Mouse (Mus musculus) neural tube, embryonic 14.5 days (tissue): Measurements from ENCODE around the gene Ank3. TPM values are rescaled to one million over a fixed set of nuclear protein-coding genes. Genes with fewer than 3 reads are reported as not detected.

Experiments
- ATAC-seq: fragments of 200-750 bp; cut with Nextera tagmentation; 2 replicates; pipeline ENCODE4 v1.8.0; 2017; ENCODE audit warnings: low read depth, mild to moderate bottlenecking, moderate TSS enrichment, moderate library complexity
- H3K27ac ChIP-seq: fragments of 300-500 bp; sonication (generic); 2 replicates; pipeline ENCODE4 v1.5.1; 2014; ENCODE audit warnings: low read depth, mild to moderate bottlenecking, control low read depth, low read length, moderate library complexity, mixed read lengths
- H3K27me3 ChIP-seq: fragments of 300-500 bp; sonication (generic); 2 replicates; pipeline ENCODE4 v1.6.1; 2014; ENCODE audit warnings: low read length; ENCODE audit not compliant: control insufficient read depth, insufficient read depth
- H3K36me3 ChIP-seq: fragments of 300-500 bp; sonication (generic); 2 replicates; pipeline ENCODE4 v1.6.1; 2014; ENCODE audit warnings: low read length, mixed read lengths; ENCODE audit not compliant: control insufficient read depth, insufficient read depth
- H3K4me1 ChIP-seq: fragments of 300-500 bp; sonication (generic); 2 replicates; pipeline ENCODE4 v1.6.1; 2014; ENCODE audit warnings: low read length; ENCODE audit not compliant: control insufficient read depth, insufficient read depth
- H3K4me2 ChIP-seq: fragments of 300-500 bp; sonication (generic); 2 replicates; pipeline ENCODE4 v1.6.1; 2014; ENCODE audit warnings: mild to moderate bottlenecking, low read depth, low read length, control low read depth
- H3K4me3 ChIP-seq: fragments of 300-500 bp; sonication (generic); 2 replicates; pipeline ENCODE4 v1.5.1; 2014; ENCODE audit warnings: low read depth, low read length, control low read depth, mixed read lengths
- H3K9ac ChIP-seq: fragments of 300-500 bp; sonication (generic); replicated peaks from 2 replicates; pipeline ENCODE4 v1.6.1; 2014; ENCODE audit warnings: low read depth, mild to moderate bottlenecking, control low read depth, low read length, mixed read lengths
- H3K9me3 ChIP-seq: fragments of 300-500 bp; sonication (generic); 2 replicates; pipeline ENCODE4 v1.6.1; 2016; ENCODE audit warnings: low read length; ENCODE audit not compliant: control insufficient read depth
- WGBS: fragments of 180-500 bp; shearing (Covaris S2); extraction: QIAGEN DNeasy Blood & Tissue Kit; methylation state at CpG from one replicate; pipeline ENCODE4 v1.1.7; 2014; 5-methylcytosine and 5-hydroxymethylcytosine counted together
- polyA plus RNA-seq: library from polyadenylated mRNA; unstranded; fragments of >200 nt; fragmentation: Nextera tagmentation; extraction: Ambion mirVana; gene quantifications from 2 replicates; pipeline ENCODE4 v1.2.1, GENCODE M21; 2014

The Ank3 gene
- polyA plus RNA-seq, 1 experiment from 2014 or later = 198 TPM

GRCm38 (mm10) chr10:69917711-69918110 lies 519.1 kb downstream of the Ank3 start:
- whole genome bisulfite sequencing = 92% methylated on average over 5 of the region's 5 CpGs
- Histone ChIP-seq H3K4me1 (no peaks in the 10 kb centered on the region), H3K36me3 (peaks cover 17% of the 10 kb centered on the region; the same call in 1 of the 2 replicates), H3K27me3 (no peaks in the 10 kb centered on the region), H3K4me3 (no peak overlapping the region), H3K27ac (no peak overlapping the region), H3K4me2 (no peak overlapping the region), H3K9ac (no peak overlapping the region), H3K9me3 (no peaks in the 10 kb centered on the region)
- no peak for ATAC-seq

GRCm38 (mm10) chr10:69918461-69919151 lies 520.0 kb downstream of the Ank3 start:
- Histone ChIP-seq H3K36me3 (peaks cover 13% of the 10 kb centered on the region; the same call in 1 of the 2 replicates), H3K4me3 (no peak overlapping the region), H3K27me3 (no peaks in the 10 kb centered on the region), H3K27ac (no peak overlapping the region), H3K9me3 (no peaks in the 10 kb centered on the region), H3K9ac (no peak overlapping the region), H3K4me1 (no peaks in the 10 kb centered on the region), H3K4me2 (no peak overlapping the region)
- ATAC-seq = no peak
- WGBS = 94% methylated on average over 6 of the region's 6 CpGs

DNA sequence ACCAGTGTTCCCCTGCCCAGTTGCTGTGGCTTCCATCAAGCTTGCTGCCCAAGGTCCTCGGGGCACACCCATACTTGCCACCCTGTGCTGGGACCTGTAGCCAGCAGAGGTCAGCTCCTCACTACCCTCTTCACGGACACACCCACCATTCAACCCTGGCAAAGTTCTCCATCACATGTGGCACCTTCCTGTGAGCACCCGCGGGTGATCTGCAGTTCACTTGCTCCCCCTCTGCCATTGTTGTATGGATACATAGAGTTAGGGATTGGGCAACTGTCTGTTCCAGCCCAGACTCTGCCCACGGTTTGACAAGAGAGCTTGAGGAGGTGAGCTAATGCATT lies 520.5 kb downstream of the Ank3 start:
- no peak overlapping the region for H3K9ac ChIP-seq
- no peak overlapping the region for H3K4me2 ChIP-seq
- no peaks in the 10 kb centered on the region for H3K4me1 ChIP-seq
- no peaks in the 10 kb centered on the region for H3K9me3 ChIP-seq
- ATAC-seq = no peak
- WGBS = 89% methylated on average over 5 of the region's 5 CpGs
- no peaks in the 10 kb centered on the region for H3K27me3 ChIP-seq
- peaks cover 13% of the 10 kb centered on the region; the same call in 1 of the 2 replicates for H3K36me3 ChIP-seq
- H3K4me3 ChIP-seq = no peak overlapping the region
- no peak overlapping the region for H3K27ac ChIP-seq

GRCm38 (mm10) chr10:69919746-69920145 lies 521.2 kb downstream of the Ank3 start:
- Histone ChIP-seq H3K9ac (no peak overlapping the region), H3K27ac (no peak overlapping the region), H3K9me3 (no peaks in the 10 kb centered on the region), H3K27me3 (no peaks in the 10 kb centered on the region), H3K4me3 (no peak overlapping the region), H3K4me2 (no peak overlapping the region), H3K4me1 (peaks cover 3% of the 10 kb centered on the region; the same call in 1 of the 2 replicates), H3K36me3 (peaks cover 13% of the 10 kb centered on the region; the same call in 1 of the 2 replicates)
- WGBS = 84% methylated on average over 7 of the region's 7 CpGs
- ATAC-seq = no peak

GRCm38 (mm10) chr10:69922076-69922475 lies 523.5 kb downstream of the Ank3 start:
- H3K4me1 ChIP-seq = peaks cover 5% of the 10 kb centered on the region
- H3K4me2 ChIP-seq = no peak overlapping the region
- H3K9ac ChIP-seq = no peak overlapping the region
- H3K9me3 ChIP-seq = no peaks in the 10 kb centered on the region
- 97% methylated on average over 5 of the region's 5 CpGs for WGBS
- H3K27me3 ChIP-seq = no peaks in the 10 kb centered on the region
- no peak overlapping the region for H3K4me3 ChIP-seq
- ATAC-seq = no peak
- H3K36me3 ChIP-seq = peaks cover 13% of the 10 kb centered on the region; the same call in 1 of the 2 replicates
- H3K27ac ChIP-seq = no peak overlapping the region

- no peak overlapping the region for H3K4me3 ChIP-seq
- no peaks in the 10 kb centered on the region for H3K27me3 ChIP-seq
- no peak overlapping the region for H3K27ac ChIP-seq
- H3K4me2 ChIP-seq = no peak overlapping the region
- H3K36me3 ChIP-seq = peaks cover 13% of the 10 kb centered on the region; the same call in 1 of the 2 replicates
- no peaks in the 10 kb centered on the region for H3K9me3 ChIP-seq
- no peak for ATAC-seq
- peaks cover 9% of the 10 kb centered on the region for H3K4me1 ChIP-seq
- no peak overlapping the region for H3K9ac ChIP-seq
- 17% methylated on average over 8 of the region's 8 CpGs for WGBS
Measured at GRCm38 (mm10) chr10:69923801-69924200, 525.2 kb downstream of the Ank3 start.

DNA sequence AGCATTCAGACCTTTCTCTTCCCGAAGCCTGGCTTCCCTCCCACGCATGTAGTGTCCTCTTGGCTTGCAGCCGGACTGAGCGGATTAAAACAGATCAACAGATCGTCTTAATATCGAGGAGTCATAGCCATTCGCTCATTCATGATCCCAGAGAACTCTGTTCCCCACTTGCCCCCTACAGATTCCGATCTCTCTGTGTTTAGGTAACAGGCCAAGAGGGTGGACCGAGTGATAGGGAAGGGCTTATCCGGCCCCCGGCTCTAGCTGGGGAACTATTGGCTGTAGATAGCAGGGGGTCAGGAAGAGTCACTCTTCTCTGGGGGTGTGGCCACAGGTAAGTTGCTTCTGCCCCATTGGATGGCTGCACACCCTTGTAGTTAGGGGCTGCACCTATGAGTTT lies 525.7 kb downstream of the Ank3 start:
- ATAC-seq = peak; percentile 46; the same call in 1 of the 2 replicates
- H3K4me3 ChIP-seq = no peak overlapping the region
- 10% methylated on average over 11 of the region's 11 CpGs for WGBS
- peak overlapping the region; percentile 27; the same call in 1 of the 2 replicates for H3K4me2 ChIP-seq
- H3K27me3 ChIP-seq = no peaks in the 10 kb centered on the region
- H3K36me3 ChIP-seq = peaks cover 13% of the 10 kb centered on the region; the same call in 1 of the 2 replicates
- no peak overlapping the region for H3K9ac ChIP-seq
- H3K27ac ChIP-seq = no peak overlapping the region
- H3K9me3 ChIP-seq = no peaks in the 10 kb centered on the region
- peaks cover 9% of the 10 kb centered on the region for H3K4me1 ChIP-seq

DNA sequence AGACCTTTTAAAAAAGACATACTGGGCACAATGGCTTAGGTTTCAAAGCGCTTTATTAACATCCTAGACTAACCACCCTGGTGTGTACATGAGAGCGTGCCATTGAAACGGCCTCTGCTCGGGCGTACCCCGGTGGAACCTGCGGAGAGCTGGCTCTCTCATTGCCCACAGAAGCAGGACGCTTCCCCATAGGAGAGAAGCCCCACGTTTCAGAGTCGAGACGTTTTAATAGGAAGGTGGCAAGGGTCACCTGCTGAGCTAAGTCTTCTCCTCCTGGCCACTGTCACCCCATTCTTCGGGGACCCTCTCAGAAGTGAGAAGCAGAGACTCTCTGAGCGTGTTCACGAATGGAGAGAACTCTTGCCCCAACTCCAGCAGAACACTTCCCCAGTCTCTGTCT lies 526.3 kb downstream of the Ank3 start:
- no peak overlapping the region for H3K4me3 ChIP-seq
- H3K9me3 ChIP-seq = no peaks in the 10 kb centered on the region
- peaks cover 9% of the 10 kb centered on the region for H3K4me1 ChIP-seq
- peak overlapping the region; percentile 27; the same call in 1 of the 2 replicates for H3K4me2 ChIP-seq
- WGBS = 5% methylated on average over 14 of the region's 14 CpGs
- H3K27ac ChIP-seq = no peak overlapping the region
- H3K36me3 ChIP-seq = peaks cover 8% of the 10 kb centered on the region; the same call in 1 of the 2 replicates
- H3K9ac ChIP-seq = no peak overlapping the region
- H3K27me3 ChIP-seq = no peaks in the 10 kb centered on the region
- peak; percentile 45; the same call in 1 of the 2 replicates for ATAC-seq

DNA sequence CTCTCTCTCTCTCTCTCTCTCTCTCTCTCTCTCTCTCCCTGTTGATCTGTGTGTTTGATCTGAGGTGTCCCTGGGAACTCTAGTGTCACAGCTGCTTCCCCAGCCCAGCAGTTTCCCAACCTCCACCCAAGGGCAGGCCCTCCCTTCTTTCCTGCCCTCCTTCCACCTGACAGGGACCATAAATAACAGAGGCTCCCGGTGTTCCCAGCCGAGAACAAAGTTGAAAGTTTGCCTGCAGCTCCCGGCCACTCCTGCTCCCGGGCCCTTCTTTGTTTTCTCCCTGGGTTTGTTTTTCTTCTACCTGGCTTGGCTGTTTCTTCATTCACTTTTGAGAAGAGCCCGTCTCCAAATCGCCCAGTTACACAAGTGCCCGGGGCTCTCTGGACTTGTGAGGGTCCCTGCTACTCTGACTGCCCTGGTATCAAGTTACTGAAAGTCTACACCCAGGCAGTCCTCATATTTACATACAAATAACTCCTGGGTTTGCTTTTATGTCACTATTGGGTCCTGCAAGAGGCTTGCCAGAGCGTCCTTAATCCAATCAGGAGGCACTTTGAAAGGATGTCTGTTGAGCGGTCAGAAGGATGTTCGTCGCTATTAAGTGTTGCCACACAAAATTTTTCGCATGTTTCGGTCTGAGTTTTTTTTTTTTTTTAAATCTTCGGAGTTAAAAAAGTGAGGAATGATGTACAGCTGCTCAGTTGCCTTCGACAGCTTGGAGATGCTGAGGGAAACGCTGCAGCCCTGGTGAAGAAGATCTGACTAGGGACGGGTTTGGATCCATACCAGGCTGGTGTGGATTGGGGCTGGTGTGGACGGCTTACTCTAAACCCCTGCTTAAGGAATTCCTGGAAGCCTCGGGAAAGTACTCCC lies 526.9 kb downstream of the Ank3 start:
- ATAC-seq = no peak
- peaks cover 9% of the 10 kb centered on the region for H3K4me1 ChIP-seq
- no peak overlapping the region; the same call in 1 of the 2 replicates for H3K4me3 ChIP-seq
- WGBS = 4% methylated on average over 19 of the region's 19 CpGs
- peak overlapping the region; percentile 23 for H3K4me2 ChIP-seq
- H3K36me3 ChIP-seq = peaks cover 2% of the 10 kb centered on the region; the same call in 1 of the 2 replicates
- H3K9me3 ChIP-seq = no peaks in the 10 kb centered on the region
- no peaks in the 10 kb centered on the region for H3K27me3 ChIP-seq
- no peak overlapping the region for H3K27ac ChIP-seq
- no peak overlapping the region for H3K9ac ChIP-seq
